Mouse (Mus musculus) testis, adult 2 months (tissue): ENCODE data around the gene Gadl1.

ENCODE experiments used
- CTCF ChIP-seq: fragments of 200-500 bp; IDR thresholded peaks from 2 replicates; pipeline ENCODE4 v1.5.1; 2012; ENCODE audit warnings: low read depth, mild to moderate bottlenecking, inconsistent platforms, low read length, moderate library complexity; ENCODE audit not compliant: control insufficient read depth, insufficient read depth, insufficient replicate concordance
- POLR2A ChIP-seq: fragments of 200-500 bp; IDR thresholded peaks from 2 replicates; pipeline ENCODE4 v1.6.1; 2012; ENCODE audit warnings: low read depth, mild to moderate bottlenecking, inconsistent platforms, low read length, moderate library complexity; ENCODE audit not compliant: control insufficient read depth

- no peak for TF ChIP-seq CTCF
- TF ChIP-seq POLR2A: no peak
Observed at GRCm38 (mm10) chr9:115919736-115920135, 10.5 kb downstream of the Gadl1 start.
